Mouse (Mus musculus) bone marrow macrophage, adult 2 months (primary cell): ENCODE data around the gene Fbxl3. TPM values are rescaled to one million over a fixed set of nuclear protein-coding genes. Genes with fewer than 3 reads are reported as not detected.

Source experiments
- H3K27ac ChIP-seq: 2 replicates; pipeline ENCODE4 v1.5.1; 2012; ENCODE audit warnings: low read depth, low read length; ENCODE audit not compliant: insufficient read depth
- H3K4me1 ChIP-seq: 2 replicates; pipeline ENCODE4 v1.6.1; 2012; ENCODE audit warnings: low read length; ENCODE audit not compliant: control insufficient read depth, insufficient read depth
- H3K4me3 ChIP-seq: 2 replicates; pipeline ENCODE4 v1.5.1; 2012; ENCODE audit warnings: mild to moderate bottlenecking, low read length, moderate library complexity; ENCODE audit not compliant: insufficient read depth
- CTCF ChIP-seq: IDR thresholded peaks from 2 replicates; pipeline ENCODE4 v1.5.1; 2012; ENCODE audit warnings: low read depth, mild to moderate bottlenecking, low read length, moderate library complexity
- POLR2A ChIP-seq: IDR thresholded peaks from 2 replicates; pipeline ENCODE4 v1.6.1; 2012; ENCODE audit warnings: mild to moderate bottlenecking, low read depth, low read length, borderline replicate concordance
- polyA plus RNA-seq: library from polyadenylated mRNA; stranded (reverse); fragments of >200 nt; gene quantifications from 2 replicates; pipeline ENCODE4 v1.2.4, GENCODE M21; 2012; ENCODE audit not compliant: missing spikeins, insufficient read depth, insufficient read length

Fbxl3 gene
- polyA plus RNA-seq, 1 experiment = 80.2 TPM

DNA sequence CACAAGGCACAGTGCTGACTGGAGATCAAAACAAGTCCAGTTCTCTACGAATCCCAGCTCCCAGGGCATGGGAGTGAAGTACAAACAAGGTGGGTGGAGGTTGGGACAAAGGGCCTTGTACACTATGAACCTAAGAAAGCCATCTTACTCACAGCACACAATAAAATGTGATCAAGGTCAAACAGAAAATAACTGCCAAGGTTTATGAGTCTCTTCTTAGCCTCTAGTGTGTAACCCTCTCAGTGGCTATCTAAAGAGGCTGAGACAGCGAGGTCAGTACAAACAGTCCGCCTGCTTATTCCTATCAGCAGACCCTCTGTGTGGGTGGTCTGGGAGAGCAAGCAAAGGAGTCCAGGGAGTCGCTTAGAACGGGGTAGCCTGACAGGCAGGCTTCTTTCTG lies 11.5 kb downstream of the Fbxl3 start:
- TF ChIP-seq CTCF (no peak), POLR2A (no peak)
- H3K4me3 ChIP-seq = no peak overlapping the region
- no peaks in the 10 kb centered on the region for H3K4me1 ChIP-seq
- H3K27ac ChIP-seq = no peak overlapping the region

DNA sequence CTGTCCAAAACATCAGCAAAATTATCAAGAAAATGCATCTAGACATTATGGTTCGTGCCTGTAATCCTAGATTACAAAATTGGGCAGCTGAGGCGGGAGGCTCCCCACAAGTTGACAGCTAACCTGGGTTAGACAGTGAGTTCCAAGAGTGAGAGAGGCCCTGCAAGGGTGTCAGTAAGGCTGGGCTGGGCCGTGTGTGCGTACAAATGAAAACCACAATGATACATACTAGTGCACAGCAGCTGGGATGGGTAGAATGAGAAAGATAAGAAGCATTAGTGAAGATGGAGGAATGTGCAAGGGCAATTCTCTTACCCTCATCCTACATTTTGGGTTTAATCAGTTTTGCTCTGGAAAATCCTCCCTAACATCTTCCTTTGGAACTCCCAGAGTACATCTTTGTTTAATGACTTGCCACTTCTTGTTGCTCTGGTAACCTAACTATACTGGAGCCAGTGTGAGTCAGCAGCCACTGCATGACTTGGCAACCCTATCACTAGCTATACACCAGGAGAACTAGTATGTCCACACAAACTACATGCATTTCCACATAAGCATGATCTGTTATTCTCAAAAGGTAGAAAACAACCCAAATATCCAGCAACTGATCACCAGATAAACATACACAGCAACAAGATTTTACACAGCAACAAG lies 12.6 kb downstream of the Fbxl3 start:
- TF ChIP-seq CTCF = no peak
- no peak for TF ChIP-seq POLR2A
- Histone ChIP-seq H3K4me3 (no peak overlapping the region), H3K4me1 (no peaks in the 10 kb centered on the region), H3K27ac (no peak overlapping the region)

DNA sequence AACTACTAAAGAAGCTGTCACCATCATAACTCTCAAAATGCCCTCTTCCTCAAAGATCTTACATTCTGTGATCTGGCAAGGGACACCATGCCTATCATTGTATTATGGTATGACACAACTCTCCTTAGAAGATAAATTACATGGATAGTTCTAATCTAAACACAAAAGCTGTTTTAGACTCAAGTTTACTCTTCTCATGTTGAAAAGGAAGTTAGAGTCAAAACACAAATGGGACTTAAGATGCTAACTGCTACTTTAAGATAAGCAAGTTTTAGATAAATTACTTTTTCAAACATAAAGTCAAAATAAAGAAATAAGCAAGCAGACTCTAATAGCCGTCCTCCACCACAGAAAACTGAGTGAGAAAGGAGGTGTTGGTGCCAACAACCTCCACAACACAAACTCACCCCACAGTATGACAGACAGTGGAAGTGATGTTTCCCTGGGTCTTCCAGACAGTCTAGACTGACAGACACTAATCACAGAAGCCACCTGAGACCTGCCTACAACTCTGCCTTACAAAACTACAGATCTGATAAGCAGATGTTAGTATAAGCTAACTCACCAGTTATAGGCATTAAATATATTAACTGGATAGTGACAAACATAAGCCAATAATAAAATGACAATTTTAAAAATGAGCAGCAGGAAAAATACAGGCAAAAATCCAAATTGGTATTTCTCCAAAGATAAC lies 13.4 kb downstream of the Fbxl3 start:
- Histone ChIP-seq H3K4me1 (no peaks in the 10 kb centered on the region), H3K4me3 (no peak overlapping the region), H3K27ac (no peak overlapping the region)
- TF ChIP-seq POLR2A = no peak
- no peak for TF ChIP-seq CTCF

DNA sequence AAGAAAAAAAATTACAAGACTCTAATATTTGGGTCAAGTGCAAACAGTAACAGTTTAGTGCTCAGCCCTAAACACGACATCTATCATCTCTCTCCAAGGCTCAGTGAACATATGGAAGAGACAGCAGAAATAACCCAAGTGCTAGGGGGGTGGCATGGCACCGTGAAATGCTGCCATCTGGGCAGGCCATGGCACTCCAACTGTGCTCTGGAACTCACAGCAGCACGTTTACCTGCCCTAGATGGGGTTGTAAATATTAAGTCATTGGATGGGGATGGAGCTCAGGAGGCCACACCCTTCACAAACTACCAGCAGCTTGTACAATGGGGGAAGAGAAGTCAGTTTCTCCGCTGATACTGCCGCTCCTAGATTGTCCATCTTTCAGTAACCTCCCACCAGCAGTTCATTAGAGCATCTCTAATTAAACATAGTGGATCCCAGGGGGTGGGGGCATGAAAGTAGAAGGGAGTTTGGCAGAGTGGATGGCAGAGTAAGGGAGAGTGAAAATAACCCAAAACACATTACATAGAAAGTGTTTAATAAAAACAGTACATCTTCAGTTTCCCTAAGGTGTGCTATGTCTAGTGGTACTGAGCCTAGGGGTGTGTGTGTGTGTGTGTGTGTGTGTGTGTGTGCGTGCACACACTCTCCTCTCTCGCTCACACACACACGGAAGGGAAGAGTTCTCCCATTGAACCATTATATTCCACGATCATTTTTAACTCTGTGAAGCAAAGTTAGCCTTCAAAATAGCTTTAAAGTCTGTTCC lies 20.0 kb downstream of the Fbxl3 start:
- Histone ChIP-seq H3K4me1 (no peaks in the 10 kb centered on the region), H3K4me3 (no peak overlapping the region), H3K27ac (no peak overlapping the region)
- TF ChIP-seq POLR2A = no peak

DNA sequence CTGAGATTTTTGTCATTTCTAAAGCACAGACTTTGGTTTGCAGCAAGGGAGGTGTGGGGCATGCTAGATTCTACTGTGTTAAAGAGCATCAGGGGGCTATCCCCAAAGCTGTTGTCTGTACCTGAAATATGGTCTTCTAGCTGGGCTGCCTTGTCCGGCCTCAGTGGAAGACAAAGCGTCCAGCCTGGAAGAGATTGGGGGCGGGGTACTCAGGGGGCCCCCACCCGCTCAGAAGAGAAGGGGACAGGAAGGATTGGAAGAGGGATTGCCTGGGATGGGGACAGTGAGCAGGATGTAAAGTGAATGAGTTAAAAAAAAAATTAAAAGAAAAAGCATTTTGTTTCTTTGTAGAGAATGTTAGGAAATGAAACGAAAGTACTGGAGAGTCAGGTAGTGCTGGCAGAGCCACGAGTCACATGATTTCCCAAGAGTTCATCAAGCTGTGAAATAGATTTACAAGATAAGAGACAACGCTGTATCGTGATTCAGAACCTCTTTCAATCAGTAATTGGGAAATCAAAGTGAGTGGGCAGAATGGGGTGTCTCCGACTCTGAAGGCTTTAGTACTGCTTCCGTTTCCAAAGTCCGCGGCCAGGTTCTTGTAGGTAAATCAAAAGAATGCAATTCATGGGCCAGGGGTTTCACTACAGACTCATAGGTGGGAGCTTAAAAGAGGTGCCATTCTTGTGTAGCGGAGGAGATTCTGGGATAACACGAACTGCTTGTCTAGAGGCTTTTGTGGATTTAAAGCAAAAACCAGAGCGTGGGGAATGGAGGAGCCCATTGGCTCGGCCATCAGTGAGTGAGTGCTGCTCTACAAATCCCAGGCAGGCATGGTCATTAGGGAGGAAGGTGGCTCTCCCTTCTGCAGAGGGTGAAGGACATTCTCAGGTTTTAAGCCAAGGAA lies 21.1 kb downstream of the Fbxl3 start:
- no peak overlapping the region for H3K4me3 ChIP-seq
- no peak overlapping the region for H3K27ac ChIP-seq
- no peaks in the 10 kb centered on the region for H3K4me1 ChIP-seq
- TF ChIP-seq CTCF = no peak
- TF ChIP-seq POLR2A = no peak

DNA sequence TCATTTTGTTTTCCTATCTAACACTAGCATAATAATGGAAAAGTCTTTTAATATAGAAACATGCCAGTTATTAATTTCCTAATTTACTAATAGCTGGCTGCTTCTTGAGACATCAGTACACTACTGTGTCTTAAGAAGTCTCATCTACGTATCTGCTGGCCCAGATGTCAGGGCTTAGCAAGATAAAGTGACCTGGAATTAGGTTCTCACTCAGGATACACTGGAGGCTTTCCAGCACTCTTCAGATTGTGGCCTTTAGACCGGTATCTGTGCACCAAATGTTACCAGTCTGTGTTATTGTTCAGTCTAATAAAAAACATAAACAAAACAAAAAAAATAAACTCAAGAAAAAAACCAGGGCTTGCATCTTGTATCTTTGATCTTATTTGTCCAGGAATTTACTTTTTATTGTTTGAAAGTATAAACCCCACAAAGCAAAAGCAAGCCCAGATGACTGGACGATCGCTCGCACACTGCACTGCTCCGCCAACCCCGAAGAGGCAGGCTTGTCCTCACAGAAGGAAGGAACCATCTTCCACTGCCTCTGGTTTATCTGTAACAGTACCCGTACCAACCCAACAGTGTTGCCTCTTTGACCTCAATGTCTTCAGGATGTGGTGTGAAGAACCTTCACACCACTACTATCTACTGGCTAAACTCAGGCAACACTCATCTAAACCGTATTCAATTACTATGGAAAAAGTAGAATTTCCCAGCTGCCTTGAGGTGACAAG lies 21.9 kb downstream of the Fbxl3 start:
- Histone ChIP-seq H3K27ac (no peak overlapping the region), H3K4me3 (no peak overlapping the region), H3K4me1 (no peaks in the 10 kb centered on the region)
- TF ChIP-seq POLR2A (no peak), CTCF (no peak)

DNA sequence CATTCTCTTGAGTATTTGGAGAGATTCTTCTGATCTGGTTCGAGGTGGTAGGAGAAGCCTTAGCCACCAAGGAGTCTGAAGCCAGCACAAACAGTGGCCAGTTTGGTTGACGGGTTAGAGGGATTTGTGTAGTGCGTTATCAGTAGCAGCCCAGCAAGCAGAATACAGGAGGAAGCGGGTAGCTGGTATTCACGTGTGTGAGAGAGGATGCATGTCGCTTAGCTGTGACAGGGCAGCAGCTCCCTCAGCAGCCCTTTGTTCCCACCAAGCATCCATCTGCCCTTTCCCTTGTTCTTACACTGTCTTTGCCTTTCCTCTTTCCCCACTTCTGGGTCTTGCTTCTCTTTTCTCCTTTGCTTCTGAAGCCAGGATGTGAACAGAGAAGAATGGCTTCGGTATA lies 24.2 kb downstream of the Fbxl3 start:
- H3K4me3 ChIP-seq = no peak overlapping the region
- H3K27ac ChIP-seq = no peak overlapping the region
- peaks cover 7% of the 10 kb centered on the region; the same call in 1 of the 2 replicates for H3K4me1 ChIP-seq
- TF ChIP-seq POLR2A (no peak), CTCF (no peak)

DNA sequence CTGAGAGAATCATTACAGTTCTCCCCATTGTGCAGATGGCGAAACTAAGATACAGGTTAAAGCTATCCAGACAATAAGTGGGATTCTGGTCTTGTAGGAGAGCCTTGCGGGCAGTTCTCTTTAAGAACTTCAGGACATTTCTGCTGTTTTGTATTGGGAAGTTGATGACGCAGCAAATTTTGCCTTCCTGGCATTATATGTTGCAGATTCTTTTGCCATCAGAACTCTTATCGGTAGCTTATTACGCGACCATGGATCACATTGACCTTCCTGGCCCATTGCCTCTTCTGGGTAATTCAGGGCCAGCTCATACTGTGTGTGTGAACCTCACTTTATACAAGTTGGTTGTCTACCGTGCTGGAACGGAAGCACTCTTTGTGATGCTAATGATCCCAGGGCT lies 25.5 kb downstream of the Fbxl3 start:
- TF ChIP-seq POLR2A (no peak), CTCF (no peak)

DNA sequence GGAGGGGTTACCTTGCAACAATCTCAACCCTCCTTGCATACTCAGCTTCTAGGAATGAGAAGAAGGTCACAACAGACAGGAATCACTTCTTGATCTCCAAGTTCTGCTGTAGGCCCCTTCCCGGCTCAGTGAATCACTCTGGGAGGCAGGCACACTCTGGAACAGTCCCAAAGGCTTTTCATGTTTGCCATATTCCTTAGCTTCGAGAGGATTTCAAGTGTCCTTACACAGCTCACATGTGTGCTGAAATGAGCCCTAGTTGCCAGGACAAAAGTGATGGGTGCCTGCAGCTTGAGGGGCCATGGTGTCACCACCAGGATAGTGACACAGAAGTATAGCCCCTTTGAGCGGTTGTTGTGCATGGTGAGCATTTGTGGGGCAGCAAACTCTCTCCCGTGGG lies 26.6 kb downstream of the Fbxl3 start:
- H3K4me3 ChIP-seq = no peak overlapping the region
- peaks cover 14% of the 10 kb centered on the region for H3K4me1 ChIP-seq
- TF ChIP-seq CTCF (no peak), POLR2A (no peak)
- no peak overlapping the region for H3K27ac ChIP-seq

More for the DNA sequence above, 25.5 kb downstream of the Fbxl3 start:
- Histone ChIP-seq H3K4me3 (no peak overlapping the region), H3K27ac (no peak overlapping the region), H3K4me1 (peaks cover 14% of the 10 kb centered on the region)
